Mouse (Mus musculus) embryonic facial prominence, embryonic 11.5 days (tissue): ENCODE data around the gene Clstn1. TPM values are rescaled to one million over a fixed set of nuclear protein-coding genes. Genes with fewer than 3 reads are reported as not detected.
A peak's percentile ranks its signal among the peaks of the same experiment; 100 is the strongest.

Experiments
- ATAC-seq: fragments of 200-750 bp; cut with Nextera tagmentation; replicated peaks from 2 replicates; pipeline ENCODE4 v1.8.0; 2017; ENCODE audit warnings: low read depth; ENCODE audit not compliant: insufficient number of reproducible peaks, low FRiP score, low TSS enrichment
- DNase-seq: peaks from one replicate; pipeline ENCODE4 v3.0.0-alpha.2; 2015; ENCODE audit warnings: low spot score
- H3K27ac ChIP-seq: fragments of 300-500 bp; sonication (generic); replicated peaks from 2 replicates; pipeline ENCODE4 v1.5.1; 2014; ENCODE audit warnings: mild to moderate bottlenecking, low read depth, low read length, control low read depth
- H3K27me3 ChIP-seq: fragments of 300-500 bp; sonication (generic); 2 replicates; pipeline ENCODE4 v1.6.1; 2014; ENCODE audit warnings: mild to moderate bottlenecking, low read length, moderate library complexity, mixed read lengths; ENCODE audit not compliant: control insufficient read depth, insufficient read depth
- H3K36me3 ChIP-seq: fragments of 300-500 bp; sonication (generic); replicated peaks from 2 replicates; pipeline ENCODE4 v1.6.1; 2014; ENCODE audit warnings: low read depth, mild to moderate bottlenecking, low read length, moderate library complexity, mixed read lengths; ENCODE audit not compliant: control insufficient read depth, insufficient read depth
- H3K4me1 ChIP-seq: fragments of 300-500 bp; sonication (generic); 2 replicates; pipeline ENCODE4 v1.6.1; 2014; ENCODE audit warnings: low read length, mixed read lengths; ENCODE audit not compliant: control insufficient read depth, insufficient read depth
- H3K4me2 ChIP-seq: fragments of 300-500 bp; sonication (generic); 2 replicates; pipeline ENCODE4 v1.6.1; 2014; ENCODE audit warnings: low read depth, mild to moderate bottlenecking, control low read depth, low read length, moderate library complexity
- H3K4me3 ChIP-seq: fragments of 300-500 bp; sonication (generic); 2 replicates; pipeline ENCODE4 v1.5.1; 2014; ENCODE audit warnings: low read depth, low read length, control low read depth
- H3K9ac ChIP-seq: fragments of 300-500 bp; sonication (generic); replicated peaks from 2 replicates; pipeline ENCODE4 v1.6.1; 2014; ENCODE audit warnings: mild to moderate bottlenecking, control low read depth, low read length
- H3K9me3 ChIP-seq: fragments of 300-500 bp; sonication (generic); replicated peaks from 2 replicates; pipeline ENCODE4 v1.6.1; 2016; ENCODE audit warnings: mild to moderate bottlenecking, low read length, inconsistent platforms, mixed read lengths; ENCODE audit not compliant: control insufficient read depth
- WGBS: fragments of 180-500 bp; shearing (Covaris S2); extraction: QIAGEN DNeasy Blood & Tissue Kit; methylation state at CpG from one replicate; pipeline ENCODE4 v1.1.7; 2014; 5-methylcytosine and 5-hydroxymethylcytosine counted together
- polyA plus RNA-seq: library from polyadenylated mRNA; unstranded; fragments of >200 nt; fragmentation: Nextera tagmentation; extraction: Ambion mirVana; gene quantifications from 2 replicates; pipeline ENCODE4 v1.2.1, GENCODE M21; 2014

Clstn1 gene
- polyA plus RNA-seq, 1 experiment from 2014 or later = 27.3 TPM

DNA sequence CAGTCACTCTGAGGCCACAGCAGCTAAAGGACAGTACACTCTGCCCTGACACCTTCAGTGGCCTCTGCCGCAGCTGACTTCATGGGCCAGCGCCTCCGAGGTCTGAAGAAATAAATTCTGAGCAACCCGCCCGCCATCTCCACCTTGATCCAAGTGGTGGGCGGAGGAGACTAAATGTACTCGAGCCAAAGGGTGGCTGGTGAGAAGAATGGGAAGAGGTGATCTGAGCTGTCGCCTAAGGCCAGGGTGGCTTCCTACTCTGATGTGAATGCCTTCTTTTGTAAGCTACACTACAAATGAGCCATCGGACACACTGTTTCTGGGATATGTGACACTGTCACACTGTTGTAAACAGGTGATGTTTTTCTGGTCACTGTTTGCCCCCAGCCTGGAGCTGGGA lies 59.5 kb downstream of the Clstn1 start:
- no peak overlapping the region for H3K9ac ChIP-seq
- no peak overlapping the region for H3K4me3 ChIP-seq
- no peaks in the 10 kb centered on the region for H3K4me1 ChIP-seq
- no peak for DNase-seq
- H3K27me3 ChIP-seq = no peaks in the 10 kb centered on the region
- 95% methylated on average over 9 of the region's 9 CpGs for WGBS
- ATAC-seq = no peak
- H3K36me3 ChIP-seq = peaks cover 5% of the 10 kb centered on the region
- no peak overlapping the region for H3K27ac ChIP-seq
- no peak overlapping the region for H3K4me2 ChIP-seq
- no peaks in the 10 kb centered on the region for H3K9me3 ChIP-seq

- H3K9ac ChIP-seq = no peak overlapping the region
- no peak overlapping the region for H3K4me3 ChIP-seq
- 82% methylated on average over 20 of the region's 20 CpGs for WGBS
- no peak overlapping the region for H3K27ac ChIP-seq
- DNase-seq = no peak
- H3K27me3 ChIP-seq = no peaks in the 10 kb centered on the region
- ATAC-seq = no peak
- H3K36me3 ChIP-seq = peaks cover 5% of the 10 kb centered on the region
- no peak overlapping the region for H3K4me2 ChIP-seq
- no peaks in the 10 kb centered on the region for H3K9me3 ChIP-seq
- no peaks in the 10 kb centered on the region for H3K4me1 ChIP-seq
Observed at GRCm38 (mm10) chr4:149648031-149648805, 62.0 kb downstream of the Clstn1 start.

- DNase-seq = peak; percentile 76
- Histone ChIP-seq H3K4me1 (no peaks in the 10 kb centered on the region), H3K4me3 (no peak overlapping the region), H3K9ac (no peak overlapping the region), H3K36me3 (peaks cover 2% of the 10 kb centered on the region), H3K4me2 (no peak overlapping the region), H3K27ac (no peak overlapping the region), H3K9me3 (no peaks in the 10 kb centered on the region), H3K27me3 (no peaks in the 10 kb centered on the region)
- 74% methylated on average over 24 of the region's 24 CpGs for WGBS
- 0 out of 2 replicates have a peak, but pooled peaks have one; percentile 54 for ATAC-seq
Observed at GRCm38 (mm10) chr4:149650493-149651193, 64.4 kb downstream of the Clstn1 start.

DNA sequence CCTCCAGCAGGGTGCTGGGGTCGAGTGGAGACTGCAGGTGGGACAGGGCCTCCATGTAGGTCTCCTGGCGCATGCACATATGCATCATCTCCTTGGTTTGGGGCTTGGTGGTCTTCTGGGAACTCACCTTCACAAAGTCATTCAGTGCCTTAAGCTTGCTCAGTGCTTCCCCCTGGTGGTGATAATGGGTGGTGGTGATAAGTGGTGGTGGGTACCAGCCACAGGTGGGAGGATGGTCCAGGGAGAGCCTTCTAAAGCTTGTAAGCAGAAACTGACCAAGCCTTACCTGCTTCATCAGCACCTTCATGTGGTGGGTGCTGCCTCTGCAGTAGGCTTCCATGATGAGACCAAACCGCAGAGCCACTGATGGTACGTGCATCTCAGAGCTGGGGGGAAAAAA lies 68.0 kb downstream of the Clstn1 start:
- peak; percentile 18 for DNase-seq
- 90% methylated on average over 4 of the region's 4 CpGs for WGBS
- H3K36me3 ChIP-seq = no peaks in the 10 kb centered on the region; the same call in 1 of the 2 replicates
- no peaks in the 10 kb centered on the region for H3K4me1 ChIP-seq
- H3K27me3 ChIP-seq = no peaks in the 10 kb centered on the region
- ATAC-seq = no peak
- H3K9me3 ChIP-seq = no peaks in the 10 kb centered on the region
- no peak overlapping the region for H3K27ac ChIP-seq
- H3K4me3 ChIP-seq = no peak overlapping the region
- no peak overlapping the region for H3K4me2 ChIP-seq
- no peak overlapping the region for H3K9ac ChIP-seq

- H3K36me3 ChIP-seq = no peaks in the 10 kb centered on the region
- no peak overlapping the region for H3K4me2 ChIP-seq
- no peak overlapping the region for H3K4me3 ChIP-seq
- H3K9ac ChIP-seq = no peak overlapping the region
- DNase-seq = no peak
- H3K4me1 ChIP-seq = no peaks in the 10 kb centered on the region
- no peaks in the 10 kb centered on the region for H3K9me3 ChIP-seq
- no peak overlapping the region for H3K27ac ChIP-seq
- no peak for ATAC-seq
- no peaks in the 10 kb centered on the region for H3K27me3 ChIP-seq
- 76% methylated on average over 11 of the region's 11 CpGs for WGBS
Observed at GRCm38 (mm10) chr4:149657858-149658416, 71.7 kb downstream of the Clstn1 start.

- Histone ChIP-seq H3K9me3 (no peaks in the 10 kb centered on the region), H3K27ac (no peak overlapping the region), H3K9ac (no peak overlapping the region), H3K4me3 (no peak overlapping the region), H3K27me3 (no peaks in the 10 kb centered on the region), H3K36me3 (no peaks in the 10 kb centered on the region), H3K4me1 (no peaks in the 10 kb centered on the region), H3K4me2 (no peak overlapping the region)
- no peak for ATAC-seq
- WGBS = 65% methylated on average over 25 of the region's 25 CpGs
- no peak for DNase-seq
Observed at GRCm38 (mm10) chr4:149659495-149660116, 73.3 kb downstream of the Clstn1 start.

GRCm38 (mm10) chr4:149660598-149660997 lies 74.3 kb downstream of the Clstn1 start:
- Histone ChIP-seq H3K36me3 (no peaks in the 10 kb centered on the region), H3K9ac (no peak overlapping the region), H3K4me1 (no peaks in the 10 kb centered on the region), H3K4me2 (no peak overlapping the region), H3K27me3 (no peaks in the 10 kb centered on the region), H3K9me3 (no peaks in the 10 kb centered on the region), H3K27ac (no peak overlapping the region), H3K4me3 (no peak overlapping the region)
- DNase-seq (no peak), ATAC-seq (no peak)
- 85% methylated on average over 7 of the region's 7 CpGs for WGBS
